Mouse (Mus musculus) limb, embryonic 13.5 days (tissue): ENCODE data around the gene Depdc5. TPM values are rescaled to one million over a fixed set of nuclear protein-coding genes. Genes with fewer than 3 reads are reported as not detected.
"Not testable (repeated sequence)": the region's sequence is repeated elsewhere in the genome, so short reads cannot be mapped to it uniquely, and the experiment has no call there.

Experiments
- ATAC-seq: fragments of 200-750 bp; cut with Nextera tagmentation; 2 replicates; pipeline ENCODE4 v1.8.0; 2017; ENCODE audit warnings: low read depth, moderate number of reproducible peaks, moderate TSS enrichment; ENCODE audit not compliant: low FRiP score
- H3K27ac ChIP-seq: fragments of 300-500 bp; sonication (generic); 2 replicates; pipeline ENCODE4 v1.5.1; 2015; ENCODE audit warnings: inconsistent platforms, mild to moderate bottlenecking, moderate library complexity
- H3K27me3 ChIP-seq: fragments of 300-500 bp; sonication (generic); 2 replicates; pipeline ENCODE4 v1.6.1; 2015; ENCODE audit warnings: mild to moderate bottlenecking, inconsistent platforms
- H3K36me3 ChIP-seq: fragments of 300-500 bp; sonication (generic); 2 replicates; pipeline ENCODE4 v1.6.1; 2015; ENCODE audit warnings: inconsistent platforms, mild to moderate bottlenecking, moderate library complexity
- H3K4me1 ChIP-seq: fragments of 300-500 bp; sonication (generic); 2 replicates; pipeline ENCODE4 v1.6.1; 2015; ENCODE audit warnings: inconsistent platforms
- H3K4me2 ChIP-seq: fragments of 300-500 bp; sonication (generic); replicated peaks from 2 replicates; pipeline ENCODE4 v1.6.1; 2015; ENCODE audit warnings: inconsistent platforms, mild to moderate bottlenecking, moderate library complexity
- H3K4me3 ChIP-seq: fragments of 300-500 bp; sonication (generic); 2 replicates; pipeline ENCODE4 v1.5.1; 2015; ENCODE audit warnings: moderate library complexity, mild to moderate bottlenecking, inconsistent platforms
- H3K9ac ChIP-seq: fragments of 300-500 bp; sonication (generic); 2 replicates; pipeline ENCODE4 v1.6.1; 2015; ENCODE audit warnings: mild to moderate bottlenecking, inconsistent platforms
- H3K9me3 ChIP-seq: fragments of 300-500 bp; sonication (generic); 2 replicates; pipeline ENCODE4 v1.6.1; 2016; ENCODE audit warnings: inconsistent platforms
- WGBS: fragments of 180-500 bp; shearing (Covaris S2); methylation state at CpG from one replicate; pipeline ENCODE4 v1.1.7; 2015; 5-methylcytosine and 5-hydroxymethylcytosine counted together
- polyA plus RNA-seq: library from polyadenylated mRNA; unstranded; fragments of >200 nt; fragmentation: Nextera tagmentation; extraction: Ambion mirVana; gene quantifications from 2 replicates; pipeline ENCODE4 v1.2.1, GENCODE M21; 2015

Depdc5 gene
- polyA plus RNA-seq, result 23.4 and 24.0 TPM in 2 replicates

GRCm38 (mm10) chr5:32863253-32864228 lies at the start of gene Depdc5:
Depdc5 (plus strand) TSS chr5:32863701.
- H3K4me2 ChIP-seq, result peak within 1 kb of the TSS; percentile 71
- peaks cover 9% of the 10 kb centered on the region for H3K4me1 ChIP-seq
- peak within 1 kb of the TSS; percentile 77 for H3K9ac ChIP-seq
- peaks cover 20% of the 10 kb centered on the region for H3K36me3 ChIP-seq
- under 1% methylated on average over 62 of the region's 64 CpGs for WGBS
- H3K27me3 ChIP-seq, result no peaks in the 10 kb centered on the region
- peak within 1 kb of the TSS; percentile 72 for H3K27ac ChIP-seq
- peak within 1 kb of the TSS; percentile 69 for H3K4me3 ChIP-seq
- no peaks in the 10 kb centered on the region for H3K9me3 ChIP-seq
- peak; percentile 99 for ATAC-seq

GRCm38 (mm10) chr5:32815396-32815795 lies 48.1 kb upstream of the Depdc5 start:
- 94% methylated on average over 4 of the region's 4 CpGs for WGBS
- H3K27me3 ChIP-seq, result no peaks in the 10 kb centered on the region
- no peak overlapping the region for H3K4me3 ChIP-seq
- no peak overlapping the region for H3K4me2 ChIP-seq
- H3K4me1 ChIP-seq, result no peaks in the 10 kb centered on the region
- H3K27ac ChIP-seq, result no peak overlapping the region
- H3K36me3 ChIP-seq, result peaks cover 83% of the 10 kb centered on the region
- H3K9me3 ChIP-seq, result no peaks in the 10 kb centered on the region
- no peak for ATAC-seq
- H3K9ac ChIP-seq, result no peak overlapping the region

- Histone ChIP-seq H3K9me3 (no peaks in the 10 kb centered on the region), H3K4me3 (no peak overlapping the region), H3K27me3 (no peaks in the 10 kb centered on the region), H3K4me1 (no peaks in the 10 kb centered on the region), H3K4me2 (no peak overlapping the region), H3K27ac (no peak overlapping the region), H3K36me3 (peaks cover 76% of the 10 kb centered on the region), H3K9ac (no peak overlapping the region)
- no peak for ATAC-seq
- 92% methylated on average over 8 of the region's 8 CpGs for WGBS
Observed at GRCm38 (mm10) chr5:32820471-32820870, 43.0 kb upstream of the Depdc5 start.

- no peak for ATAC-seq
- H3K27ac ChIP-seq, result no peak within 1 kb of the TSS
- no peaks in the 10 kb centered on the region for H3K9me3 ChIP-seq
- 92% methylated on average over 7 of the region's 7 CpGs for WGBS
- no peak within 1 kb of the TSS for H3K9ac ChIP-seq
- H3K36me3 ChIP-seq, result peaks cover 76% of the 10 kb centered on the region
- H3K4me1 ChIP-seq, result no peaks in the 10 kb centered on the region
- no peak within 1 kb of the TSS for H3K4me2 ChIP-seq
- no peaks in the 10 kb centered on the region for H3K27me3 ChIP-seq
- no peak within 1 kb of the TSS for H3K4me3 ChIP-seq
Observed at GRCm38 (mm10) chr5:32827009-32827408, 36.5 kb upstream of the Depdc5 start, which contains the start of gene Gm20671. Gm20671 (minus strand) TSS chr5:32827109.

- H3K27ac ChIP-seq, H3K27me3 ChIP-seq, H3K9ac ChIP-seq, H3K4me2 ChIP-seq, H3K9me3 ChIP-seq, ATAC-seq, H3K4me1 ChIP-seq, H3K4me3 ChIP-seq: not testable (repeated sequence)
- peaks cover 79% of the 10 kb centered on the region for H3K36me3 ChIP-seq
- WGBS, result 85% methylated on average over 1 of the region's 1 CpGs
Observed at GRCm38 (mm10) chr5:32828766-32829165, 34.7 kb upstream of the Depdc5 start.

GRCm38 (mm10) chr5:32830054-32830453 lies 33.4 kb upstream of the Depdc5 start:
- Histone ChIP-seq H3K4me3 (no peak overlapping the region), H3K4me1 (no peaks in the 10 kb centered on the region), H3K27ac (no peak overlapping the region), H3K4me2 (no peak overlapping the region), H3K36me3 (peaks cover 92% of the 10 kb centered on the region), H3K27me3 (no peaks in the 10 kb centered on the region), H3K9ac (no peak overlapping the region), H3K9me3 (no peaks in the 10 kb centered on the region)
- WGBS, result 89% methylated on average over 2 of the region's 2 CpGs
- ATAC-seq, result no peak

- no peaks in the 10 kb centered on the region for H3K4me1 ChIP-seq
- no peak for ATAC-seq
- H3K4me2 ChIP-seq, result no peak overlapping the region
- H3K4me3 ChIP-seq, result no peak overlapping the region
- no peaks in the 10 kb centered on the region for H3K27me3 ChIP-seq
- no peak overlapping the region for H3K9ac ChIP-seq
- H3K36me3 ChIP-seq, result peaks cover 85% of the 10 kb centered on the region
- no peaks in the 10 kb centered on the region for H3K9me3 ChIP-seq
- 93% methylated on average over 1 of the region's 1 CpGs for WGBS
- no peak overlapping the region for H3K27ac ChIP-seq
Observed at GRCm38 (mm10) chr5:32834497-32834896, 29.0 kb upstream of the Depdc5 start.

- ATAC-seq, result no peak
- 73% methylated on average over 5 of the region's 5 CpGs for WGBS
- peaks cover 86% of the 10 kb centered on the region for H3K36me3 ChIP-seq
Observed at GRCm38 (mm10) chr5:32836976-32837375, 26.5 kb upstream of the Depdc5 start.

GRCm38 (mm10) chr5:32840029-32840428 lies 23.5 kb upstream of the Depdc5 start:
- no peak for ATAC-seq
- H3K36me3 ChIP-seq, result peaks cover 86% of the 10 kb centered on the region
- H3K9ac ChIP-seq, result no peak overlapping the region

More at GRCm38 (mm10) chr5:32836976-32837375, 26.5 kb upstream of the Depdc5 start:
- Histone ChIP-seq H3K4me1 (no peaks in the 10 kb centered on the region), H3K27me3 (no peaks in the 10 kb centered on the region), H3K4me2 (no peak overlapping the region), H3K9ac (no peak overlapping the region), H3K27ac (no peak overlapping the region), H3K9me3 (no peaks in the 10 kb centered on the region), H3K4me3 (no peak overlapping the region)

GRCm38 (mm10) chr5:32849178-32849577 lies 14.3 kb upstream of the Depdc5 start:
- peaks cover 58% of the 10 kb centered on the region for H3K36me3 ChIP-seq
- H3K27me3 ChIP-seq, result no peaks in the 10 kb centered on the region
- no peaks in the 10 kb centered on the region for H3K9me3 ChIP-seq
- WGBS, result 97% methylated on average over 3 of the region's 3 CpGs
- H3K4me2 ChIP-seq, result no peak overlapping the region
- H3K9ac ChIP-seq, result no peak overlapping the region
- no peak for ATAC-seq
- H3K4me3 ChIP-seq, result no peak overlapping the region
- no peak overlapping the region for H3K27ac ChIP-seq
- peaks cover 24% of the 10 kb centered on the region for H3K4me1 ChIP-seq

More at GRCm38 (mm10) chr5:32840029-32840428, 23.5 kb upstream of the Depdc5 start:
- Histone ChIP-seq H3K4me1 (no peaks in the 10 kb centered on the region), H3K9me3 (no peaks in the 10 kb centered on the region), H3K4me3 (no peak overlapping the region), H3K4me2 (no peak overlapping the region), H3K27me3 (no peaks in the 10 kb centered on the region), H3K27ac (no peak overlapping the region)
- WGBS, result 95% methylated on average over 2 of the region's 2 CpGs

GRCm38 (mm10) chr5:32849580-32849979 lies 13.9 kb upstream of the Depdc5 start:
- H3K27ac ChIP-seq, H3K4me2 ChIP-seq, H3K27me3 ChIP-seq, H3K4me3 ChIP-seq, H3K9me3 ChIP-seq, H3K9ac ChIP-seq, ATAC-seq: not testable (repeated sequence)
- 99% methylated on average over 3 of the region's 3 CpGs for WGBS
- peaks cover 27% of the 10 kb centered on the region for H3K4me1 ChIP-seq
- H3K36me3 ChIP-seq, result peaks cover 54% of the 10 kb centered on the region

GRCm38 (mm10) chr5:32852026-32852425 lies 11.5 kb upstream of the Depdc5 start:
- Histone ChIP-seq H3K36me3 (peaks cover 30% of the 10 kb centered on the region), H3K4me2 (peak overlapping the region; percentile 83), H3K4me1 (peaks cover 27% of the 10 kb centered on the region), H3K4me3 (peak overlapping the region; percentile 98), H3K9me3 (no peaks in the 10 kb centered on the region), H3K9ac (peak overlapping the region; percentile 52; the same call in 1 of the 2 replicates), H3K27me3 (no peaks in the 10 kb centered on the region), H3K27ac (no peak overlapping the region)
- 74% methylated on average over 6 of the region's 6 CpGs for WGBS
- ATAC-seq, result no peak
